Mouse (Mus musculus): ENCODE measurements around the gene Rasgef1b. TPM values are rescaled to one million over a fixed set of nuclear protein-coding genes. Genes with fewer than 3 reads are reported as not detected.

The Rasgef1b gene
- polyA plus RNA-seq, 1 experiment from 2014 or later = 13.3 TPM

DNA sequence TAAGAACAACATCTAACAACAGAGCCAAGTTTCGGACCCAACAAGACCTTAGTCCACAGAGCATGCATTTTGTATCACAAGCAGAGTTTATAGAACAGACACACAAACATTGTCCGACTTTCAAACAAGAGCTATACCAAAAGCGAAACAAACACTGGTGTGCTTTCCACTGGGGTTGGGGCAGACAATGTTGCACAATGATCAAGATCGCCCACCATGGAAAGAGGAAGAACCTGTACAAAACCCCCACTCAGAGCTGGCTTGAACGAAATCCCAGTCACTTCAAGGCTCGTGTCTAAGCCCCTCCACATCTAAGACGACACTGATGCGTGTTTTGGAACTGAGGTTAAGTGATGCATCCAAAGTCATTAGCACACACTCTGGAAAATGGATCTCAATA lies 462.6 kb downstream of the Rasgef1b start:
- no peaks in the 10 kb centered on the region for H3K27me3 ChIP-seq (replicated peaks; ENCODE audit: control insufficient read depth, insufficient read depth, low read length)

GRCm38 (mm10) chr5:99262197-99262920 lies 466.5 kb downstream of the Rasgef1b start:
- Histone ChIP-seq H3K9ac (ENCODE audit: low read depth, low read length) (no peak overlapping the region), H3K4me1 (replicated peaks; ENCODE audit: control insufficient read depth, insufficient read depth, low read length) (no peaks in the 10 kb centered on the region; the same call in 1 of the 2 replicates), H3K9me3 (ENCODE audit: control insufficient read depth, low read length) (no peaks in the 10 kb centered on the region), H3K27ac (ENCODE audit: low read depth, low read length) (no peak overlapping the region), H3K4me2 (no peak overlapping the region), H3K4me3 (ENCODE audit: low read depth, low read length) (no peak overlapping the region), H3K27me3 (replicated peaks; ENCODE audit: control insufficient read depth, insufficient read depth, low read length) (no peaks in the 10 kb centered on the region), H3K36me3 (ENCODE audit: control insufficient read depth, insufficient read depth, low read length) (no peaks in the 10 kb centered on the region)
- ATAC-seq (replicated peaks; ENCODE audit: low FRiP score) = no peak
- no peak for DNase-seq (ENCODE audit: low spot score)
- WGBS = 77% methylated on average over 6 of the region's 6 CpGs

More for the DNA sequence above, 462.6 kb downstream of the Rasgef1b start:
- WGBS = 58% methylated on average over 8 of the region's 8 CpGs
- Histone ChIP-seq H3K4me2 (no peak overlapping the region), H3K27ac (ENCODE audit: low read depth, low read length) (no peak overlapping the region), H3K4me1 (replicated peaks; ENCODE audit: control insufficient read depth, insufficient read depth, low read length) (no peaks in the 10 kb centered on the region; the same call in 1 of the 2 replicates), H3K9me3 (ENCODE audit: control insufficient read depth, low read length) (no peaks in the 10 kb centered on the region), H3K36me3 (ENCODE audit: control insufficient read depth, insufficient read depth, low read length) (no peaks in the 10 kb centered on the region), H3K9ac (ENCODE audit: low read depth, low read length) (no peak overlapping the region), H3K4me3 (ENCODE audit: low read depth, low read length) (no peak overlapping the region)
- ATAC-seq (replicated peaks; ENCODE audit: low FRiP score) (no peak), DNase-seq (ENCODE audit: low spot score) (no peak)

- Histone ChIP-seq H3K27ac (ENCODE audit: low read depth, low read length) (no peak overlapping the region), H3K4me3 (ENCODE audit: low read depth, low read length) (no peak overlapping the region), H3K4me1 (replicated peaks; ENCODE audit: control insufficient read depth, insufficient read depth, low read length) (no peaks in the 10 kb centered on the region; the same call in 1 of the 2 replicates), H3K9ac (ENCODE audit: low read depth, low read length) (no peak overlapping the region), H3K4me2 (no peak overlapping the region), H3K27me3 (replicated peaks; ENCODE audit: control insufficient read depth, insufficient read depth, low read length) (no peaks in the 10 kb centered on the region), H3K9me3 (ENCODE audit: control insufficient read depth, low read length) (no peaks in the 10 kb centered on the region), H3K36me3 (ENCODE audit: control insufficient read depth, insufficient read depth, low read length) (no peaks in the 10 kb centered on the region)
- DNase-seq (ENCODE audit: low spot score) (no peak), ATAC-seq (replicated peaks; ENCODE audit: low FRiP score) (no peak)
- 84% methylated on average over 4 of the region's 4 CpGs for WGBS
Measured at GRCm38 (mm10) chr5:99261121-99261724, 467.6 kb downstream of the Rasgef1b start.

GRCm38 (mm10) chr5:99258003-99258500 lies 470.8 kb downstream of the Rasgef1b start:
- Histone ChIP-seq H3K27ac (ENCODE audit: low read depth, low read length) (no peak overlapping the region), H3K27me3 (replicated peaks; ENCODE audit: control insufficient read depth, insufficient read depth, low read length) (no peaks in the 10 kb centered on the region), H3K4me1 (replicated peaks; ENCODE audit: control insufficient read depth, insufficient read depth, low read length) (no peaks in the 10 kb centered on the region; the same call in 1 of the 2 replicates), H3K4me3 (ENCODE audit: low read depth, low read length) (no peak overlapping the region), H3K9ac (ENCODE audit: low read depth, low read length) (no peak overlapping the region), H3K36me3 (ENCODE audit: control insufficient read depth, insufficient read depth, low read length) (no peaks in the 10 kb centered on the region), H3K9me3 (ENCODE audit: control insufficient read depth, low read length) (no peaks in the 10 kb centered on the region), H3K4me2 (no peak overlapping the region)
- DNase-seq (ENCODE audit: low spot score) (no peak), ATAC-seq (replicated peaks; ENCODE audit: low FRiP score) (no peak)
- WGBS = 62% methylated on average over 4 of the region's 4 CpGs

- H3K27ac ChIP-seq (ENCODE audit: low read depth, low read length) = peak overlapping the region; percentile 22
- peak; percentile 94 for ATAC-seq (replicated peaks; ENCODE audit: low FRiP score)
- WGBS = under 1% methylated on average over 75 of the region's 78 CpGs
Measured at GRCm38 (mm10) chr5:99252203-99253135, 476.4 kb downstream of the Rasgef1b start.

GRCm38 (mm10) chr5:99251379-99252202 lies 477.3 kb downstream of the Rasgef1b start:
- Histone ChIP-seq H3K27me3 (replicated peaks; ENCODE audit: control insufficient read depth, insufficient read depth, low read length) (no peaks in the 10 kb centered on the region), H3K4me2 (peak overlapping the region; percentile 96), H3K27ac (ENCODE audit: low read depth, low read length) (peak overlapping the region; percentile 16; the same call in 1 of the 2 replicates), H3K36me3 (ENCODE audit: control insufficient read depth, insufficient read depth, low read length) (no peaks in the 10 kb centered on the region), H3K9me3 (ENCODE audit: control insufficient read depth, low read length) (no peaks in the 10 kb centered on the region), H3K9ac (ENCODE audit: low read depth, low read length) (peak overlapping the region; percentile 76), H3K4me3 (ENCODE audit: low read depth, low read length) (peak overlapping the region; percentile 85), H3K4me1 (replicated peaks; ENCODE audit: control insufficient read depth, insufficient read depth, low read length) (peaks cover 15% of the 10 kb centered on the region)
- DNase-seq (ENCODE audit: low spot score) (peak; percentile 43), ATAC-seq (replicated peaks; ENCODE audit: low FRiP score) (no peak)
- 4% methylated on average over 34 of the region's 34 CpGs for WGBS

More at GRCm38 (mm10) chr5:99252203-99253135, 476.4 kb downstream of the Rasgef1b start:
- peaks cover 15% of the 10 kb centered on the region for H3K4me1 ChIP-seq (replicated peaks; ENCODE audit: control insufficient read depth, insufficient read depth, low read length)
- peak overlapping the region; percentile 76 for H3K9ac ChIP-seq (ENCODE audit: low read depth, low read length)
- peak overlapping the region; percentile 96 for H3K4me2 ChIP-seq
- H3K27me3 ChIP-seq (replicated peaks; ENCODE audit: control insufficient read depth, insufficient read depth, low read length) = no peaks in the 10 kb centered on the region
- H3K36me3 ChIP-seq (ENCODE audit: control insufficient read depth, insufficient read depth, low read length) = no peaks in the 10 kb centered on the region
- peak; percentile 95 for DNase-seq (ENCODE audit: low spot score)
- H3K4me3 ChIP-seq (ENCODE audit: low read depth, low read length) = peak overlapping the region; percentile 85
- H3K9me3 ChIP-seq (ENCODE audit: control insufficient read depth, low read length) = no peaks in the 10 kb centered on the region

DNA sequence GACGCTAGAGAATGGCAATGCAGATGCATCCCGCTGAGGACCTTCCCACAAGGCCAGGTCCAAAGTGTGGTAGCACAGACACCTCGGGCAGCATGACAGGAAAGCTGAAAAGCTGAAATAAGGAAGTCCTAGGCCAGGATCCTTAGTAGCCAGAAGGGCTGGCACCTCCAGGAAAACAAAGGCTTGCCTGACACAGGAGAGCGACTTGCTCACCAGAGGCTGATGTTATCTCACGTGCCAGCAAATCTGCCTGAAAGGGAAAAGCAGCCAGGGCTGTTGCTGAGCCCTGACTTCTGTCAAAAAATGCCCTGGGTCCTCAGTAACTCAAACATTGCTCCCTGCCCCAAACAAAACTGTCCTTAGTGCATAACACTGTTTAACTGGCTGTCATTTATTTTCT lies 478.0 kb downstream of the Rasgef1b start:
- H3K27ac ChIP-seq (ENCODE audit: low read depth, low read length) = no peak overlapping the region
- no peaks in the 10 kb centered on the region for H3K36me3 ChIP-seq (ENCODE audit: control insufficient read depth, insufficient read depth, low read length)
- H3K4me2 ChIP-seq = peak overlapping the region; percentile 96
- DNase-seq (ENCODE audit: low spot score) = no peak
- WGBS = 10% methylated on average over 5 of the region's 5 CpGs
- no peaks in the 10 kb centered on the region for H3K27me3 ChIP-seq (replicated peaks; ENCODE audit: control insufficient read depth, insufficient read depth, low read length)
- H3K4me3 ChIP-seq (ENCODE audit: low read depth, low read length) = peak overlapping the region; percentile 85
- peak overlapping the region; percentile 31; the same call in 1 of the 2 replicates for H3K9ac ChIP-seq (ENCODE audit: low read depth, low read length)
- no peak for ATAC-seq (replicated peaks; ENCODE audit: low FRiP score)
- peaks cover 15% of the 10 kb centered on the region for H3K4me1 ChIP-seq (replicated peaks; ENCODE audit: control insufficient read depth, insufficient read depth, low read length)
- no peaks in the 10 kb centered on the region for H3K9me3 ChIP-seq (ENCODE audit: control insufficient read depth, low read length)

Data from liver, embryonic 11.5 days (tissue).